Mouse (Mus musculus): ENCODE measurements around the gene Amh.

The Amh gene

DNA sequence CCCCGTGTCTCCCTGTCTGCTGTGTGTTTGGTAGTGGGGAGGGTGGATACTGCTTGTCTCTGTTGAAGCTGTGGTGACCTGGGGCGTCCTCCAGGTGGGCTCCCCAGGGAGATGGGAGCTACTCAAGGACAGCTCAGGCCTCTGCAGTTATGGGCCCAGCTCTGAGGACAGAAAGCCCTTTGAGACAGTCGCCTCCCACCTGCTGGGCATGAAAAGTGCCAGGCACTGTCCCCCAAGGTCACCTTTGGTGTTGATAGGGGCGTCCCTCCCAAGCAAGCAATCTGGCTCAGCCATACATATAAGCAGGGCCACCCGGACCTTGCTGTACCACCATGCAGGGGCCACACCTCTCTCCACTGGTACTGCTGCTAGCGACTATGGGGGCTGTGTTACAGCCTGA lies at the start of gene Amh:
TSS of gene Amh (plus strand) at position 328 of the 400 bp plus-strand sequence.
- no peak for DNase-seq (ENCODE audit: low spot score in 2 of 2)

DNA sequence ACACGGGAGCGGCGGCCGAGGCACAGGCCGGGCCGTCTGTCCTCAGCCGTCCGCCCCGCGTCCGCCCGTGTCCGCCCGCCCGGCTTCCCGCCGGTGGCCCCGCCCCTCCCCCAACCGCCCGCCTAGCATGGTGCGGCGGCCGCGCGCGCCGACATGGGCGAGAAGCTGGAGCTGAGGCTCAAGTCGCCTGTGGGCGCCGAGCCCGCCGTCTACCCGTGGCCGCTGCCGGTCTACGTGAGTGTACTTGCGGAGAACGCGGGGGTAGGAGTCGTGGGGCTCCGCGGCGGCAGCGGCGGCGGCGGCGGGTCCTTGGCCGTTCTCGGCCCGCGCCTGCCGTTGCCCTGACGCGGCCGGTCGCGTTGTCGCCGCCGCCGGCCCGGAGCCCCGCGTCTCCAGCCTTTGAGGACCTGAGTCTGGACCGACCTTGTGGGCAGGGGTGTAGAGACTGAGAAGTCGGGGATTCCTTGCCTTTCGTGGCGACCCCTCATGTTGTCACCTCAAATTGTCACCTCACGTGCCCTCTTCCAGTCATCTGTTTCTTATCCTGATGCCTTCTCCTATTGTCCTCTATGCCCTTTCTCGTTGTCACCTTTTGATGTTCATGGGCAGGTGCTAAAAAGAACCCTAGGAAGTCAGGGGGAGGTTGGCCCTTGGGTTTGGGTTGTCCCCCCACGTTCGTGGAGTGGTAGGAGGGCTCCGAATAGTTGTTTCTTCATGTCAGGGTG lies 49.6 kb upstream of the Amh start:
- peak in 1 of 2 experiments; percentile 15 for DNase-seq (ENCODE audit: low spot score in 2 of 2)

DNA sequence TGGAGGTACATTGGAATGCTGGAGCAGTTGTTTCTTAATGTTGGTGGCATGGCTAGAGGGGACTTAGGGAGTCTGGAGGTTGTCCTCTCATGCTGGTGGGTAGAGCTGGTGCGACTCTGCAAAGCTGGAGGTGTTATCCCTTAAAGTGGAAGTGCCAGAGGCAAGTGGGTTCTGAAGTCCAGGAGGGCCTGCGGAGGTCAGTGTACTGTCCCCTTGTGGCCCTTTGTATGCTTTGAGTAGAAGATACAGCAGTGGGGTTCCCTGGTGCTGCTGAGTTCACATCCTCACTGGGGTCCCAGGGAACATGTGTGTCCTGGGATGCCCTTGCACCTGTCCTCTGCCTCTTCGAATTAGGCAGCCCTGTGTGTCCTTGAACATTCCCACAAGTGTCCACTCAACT lies 48.9 kb upstream of the Amh start:
- DNase-seq (ENCODE audit: low spot score in 2 of 2), result no peak

DNA sequence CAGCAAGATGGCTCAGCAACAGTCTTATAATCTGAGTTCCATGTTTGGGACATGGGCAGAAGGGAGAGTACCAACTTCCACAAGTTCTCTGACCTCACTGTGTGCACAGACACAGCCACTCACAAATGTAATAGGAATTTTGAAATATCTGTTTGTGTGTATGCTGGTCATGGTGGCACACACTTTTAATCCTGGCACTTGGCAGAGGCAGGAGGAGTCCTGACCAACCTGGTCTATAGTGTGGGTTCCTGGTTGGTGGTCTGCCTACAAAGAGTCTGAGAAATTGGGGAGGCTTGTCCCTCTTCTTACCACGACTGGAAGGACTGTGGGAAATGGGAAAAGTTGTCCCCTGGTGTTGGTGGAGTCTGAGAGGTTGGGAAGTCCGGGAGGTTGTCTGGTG lies 48.5 kb upstream of the Amh start:
- DNase-seq (ENCODE audit: low spot score in 2 of 2), result no peak

DNA sequence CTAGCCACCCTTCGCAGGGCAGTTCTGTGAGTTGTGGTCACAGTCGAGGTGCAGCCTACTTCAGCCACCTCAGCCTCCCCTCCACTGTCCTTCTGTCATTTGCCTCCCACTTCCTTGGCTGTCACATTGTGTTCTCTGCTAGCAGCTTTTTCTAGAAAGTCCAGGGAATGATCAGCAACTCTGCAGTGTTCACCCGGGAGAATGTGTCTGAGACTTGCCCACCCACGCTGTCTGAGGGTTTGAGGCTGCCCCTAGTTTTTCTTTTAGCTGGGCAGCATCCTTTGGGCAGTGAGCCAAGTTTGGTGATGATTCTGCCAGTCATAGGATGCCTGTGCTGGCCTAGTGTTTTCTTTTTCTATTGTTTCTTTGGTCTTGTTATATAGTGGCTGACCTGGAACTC lies 48.1 kb upstream of the Amh start:
- DNase-seq (ENCODE audit: low spot score in 2 of 2), result no peak

DNA sequence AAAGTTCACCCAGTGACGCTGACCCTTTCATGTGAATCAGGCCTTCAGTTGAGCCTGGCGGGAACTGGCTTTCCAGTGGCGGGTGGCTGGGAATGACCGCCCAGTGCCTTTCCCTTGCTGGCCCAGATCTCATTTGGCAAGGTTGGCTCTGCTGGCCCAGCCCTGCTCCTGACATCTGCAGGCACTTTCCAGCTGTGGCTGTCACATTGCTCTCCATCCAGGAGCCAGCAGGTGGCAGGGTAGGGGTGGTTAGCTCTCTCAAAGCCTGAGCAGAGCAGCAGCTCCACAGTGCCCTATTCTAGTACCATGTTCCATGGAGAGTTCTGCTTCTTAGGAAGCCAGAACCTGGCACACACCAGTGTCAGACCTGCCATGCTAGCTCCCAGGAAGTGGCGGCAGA lies 47.3 kb upstream of the Amh start:
- peak; percentile 27 to 50 for DNase-seq (ENCODE audit: low spot score in 2 of 2)

DNA sequence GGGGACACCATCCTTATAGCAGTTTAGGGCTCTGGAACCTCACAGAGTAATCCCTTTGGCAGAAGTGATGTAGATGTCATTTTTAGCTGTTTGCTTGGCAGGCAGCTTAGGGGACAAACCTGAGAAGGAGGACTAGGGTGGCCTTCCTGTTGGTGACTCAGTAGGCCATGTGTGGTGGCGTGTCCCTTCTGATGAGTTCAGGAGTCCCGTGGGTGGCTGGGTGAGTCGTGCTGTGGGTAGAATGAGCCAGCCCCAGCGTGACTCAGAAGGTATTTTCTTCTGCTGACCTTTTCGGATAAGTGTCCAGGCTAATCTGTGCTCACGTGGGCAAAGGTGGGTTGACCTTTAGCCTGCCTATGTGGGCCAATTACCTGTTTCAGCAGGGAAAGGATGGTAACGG lies 46.4 kb upstream of the Amh start:
- no peak for DNase-seq (ENCODE audit: low spot score in 2 of 2)

DNA sequence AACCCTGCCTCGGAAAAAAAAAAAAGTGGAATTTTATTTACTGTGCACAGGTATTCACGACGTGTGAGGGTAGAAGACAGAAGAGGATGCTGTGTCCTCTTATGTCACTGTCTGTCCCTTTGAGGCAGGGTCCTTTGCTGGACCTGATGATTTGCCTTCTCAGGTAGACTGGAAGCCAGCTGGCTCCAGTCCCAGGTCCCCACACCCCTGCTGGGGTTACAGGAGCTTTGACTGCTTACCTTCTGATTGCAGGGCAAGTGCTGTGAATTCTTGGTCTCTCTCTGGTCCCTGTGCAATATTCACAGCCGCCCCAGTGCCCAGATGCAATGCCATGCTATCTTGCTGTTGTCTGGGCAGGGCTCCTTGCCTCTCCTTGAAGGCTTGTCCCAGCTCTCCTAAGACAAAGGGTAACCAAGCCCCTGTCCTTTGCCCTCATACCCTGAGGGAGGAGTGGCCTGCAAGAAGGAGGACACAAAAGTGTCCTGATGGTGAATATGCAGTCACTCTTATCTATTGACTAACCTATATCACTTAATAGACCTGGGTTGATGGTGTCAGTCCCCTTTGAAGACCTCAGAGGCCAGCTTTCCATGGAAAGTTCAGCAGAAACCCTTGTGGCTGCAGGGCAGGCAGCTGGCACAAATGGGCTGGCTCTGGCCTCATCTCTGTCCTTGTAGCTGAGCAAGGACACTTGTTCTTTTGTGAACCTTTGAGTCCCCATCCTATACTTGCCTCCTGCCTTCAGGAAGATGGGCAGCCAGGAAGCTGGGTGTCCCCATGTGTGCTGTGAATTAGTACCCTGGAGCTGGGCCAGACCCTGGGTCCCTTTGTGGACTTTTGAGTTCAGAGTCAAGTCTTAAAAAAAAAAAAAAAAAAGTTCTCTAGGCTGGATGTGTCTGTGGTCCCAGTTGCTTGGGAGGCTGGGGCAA lies 44.2 kb upstream of the Amh start:
- DNase-seq (ENCODE audit: low spot score in 2 of 2), result no peak

DNA sequence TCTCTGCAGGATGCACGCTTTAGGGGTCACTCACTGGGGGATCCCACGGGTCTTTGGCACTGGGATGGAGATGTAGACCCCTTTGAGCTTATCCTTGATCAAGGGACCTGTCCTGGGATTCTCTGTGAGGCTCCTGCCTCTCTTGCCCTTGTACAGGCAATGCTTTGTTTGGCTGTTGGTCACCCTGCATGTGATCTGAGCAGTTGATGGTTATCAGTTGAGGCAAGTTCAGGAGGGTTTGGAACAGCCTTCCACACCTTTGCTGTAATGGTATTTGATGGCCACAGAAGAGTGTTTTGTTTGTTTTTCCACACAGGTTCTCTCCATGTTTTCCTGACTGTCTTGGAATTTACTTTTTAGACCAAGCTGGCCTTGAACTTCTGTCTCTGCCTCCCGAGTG lies 43.2 kb upstream of the Amh start:
- DNase-seq (ENCODE audit: low spot score in 2 of 2), result no peak

DNA sequence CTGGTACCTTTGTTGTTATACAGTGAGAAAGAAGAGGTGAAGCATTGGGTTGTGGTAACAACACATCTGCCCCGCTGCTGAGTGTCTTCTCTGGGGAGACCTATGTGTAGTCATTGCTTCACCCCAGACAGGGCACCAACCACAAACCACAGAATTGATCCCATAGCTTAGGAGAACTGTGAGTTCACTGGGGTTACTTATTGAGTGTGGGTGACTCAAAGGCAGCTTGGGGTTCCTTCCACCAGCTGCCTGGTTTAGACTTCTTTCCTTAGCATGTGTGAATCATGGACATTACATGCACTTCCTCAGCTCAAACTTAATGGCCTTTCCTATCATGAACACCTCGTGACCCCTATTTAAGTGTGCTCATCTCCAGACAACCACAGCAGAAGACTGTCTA lies 41.5 kb upstream of the Amh start:
- no peak for DNase-seq (ENCODE audit: low spot score in 2 of 2)

DNA sequence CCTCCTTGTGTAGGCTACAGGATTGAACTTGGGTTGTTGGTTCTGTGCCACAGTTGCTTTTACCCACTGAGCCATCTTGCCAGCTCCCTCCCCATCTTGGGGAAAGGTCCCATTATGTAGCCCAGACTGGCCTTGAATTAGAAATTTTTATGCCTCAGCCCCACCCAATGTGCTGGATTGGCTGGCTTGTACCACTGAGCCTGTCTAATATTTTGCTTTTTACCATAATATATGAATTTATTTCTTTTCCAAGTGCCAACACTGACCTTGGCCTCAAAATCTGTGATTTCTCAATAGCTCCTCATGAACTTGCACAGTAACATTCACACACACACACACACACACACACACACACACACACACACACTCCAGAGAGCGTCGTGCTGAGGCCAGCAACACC lies 39.3 kb upstream of the Amh start:
- DNase-seq (ENCODE audit: low spot score in 2 of 2), result no peak

DNA sequence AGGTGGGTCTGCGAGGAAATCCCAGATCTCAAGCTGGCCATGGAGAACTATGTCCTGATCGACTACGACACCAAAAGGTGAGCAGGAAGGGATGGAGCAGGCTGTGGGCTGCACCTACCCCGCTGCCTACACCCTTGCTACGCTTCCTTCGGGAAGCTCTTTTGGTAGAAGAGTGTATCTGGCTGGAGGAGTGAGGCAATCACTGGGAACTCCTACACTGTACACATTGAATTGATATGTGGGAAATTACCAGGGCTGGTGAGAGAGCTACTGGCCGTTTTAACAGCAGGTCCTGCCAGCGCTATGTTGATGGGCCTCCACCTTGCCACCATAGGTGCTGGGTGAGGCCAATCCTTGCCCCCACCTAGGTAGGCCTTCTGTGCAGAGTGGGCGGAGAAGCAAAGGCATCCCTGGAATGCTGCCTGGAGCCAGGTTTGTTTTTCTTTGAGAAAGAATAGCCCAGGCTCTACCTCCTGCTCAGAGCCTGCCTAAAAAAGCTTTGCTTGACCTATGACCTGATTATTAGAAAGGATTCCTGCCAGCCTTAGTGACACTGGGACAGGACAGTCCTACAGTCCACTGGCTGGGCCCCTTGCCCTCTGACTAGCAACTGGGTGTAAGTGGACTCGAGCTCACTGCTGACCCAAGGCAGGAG lies 38.8 kb upstream of the Amh start:
- DNase-seq (ENCODE audit: low spot score in 2 of 2), result no peak

DNA sequence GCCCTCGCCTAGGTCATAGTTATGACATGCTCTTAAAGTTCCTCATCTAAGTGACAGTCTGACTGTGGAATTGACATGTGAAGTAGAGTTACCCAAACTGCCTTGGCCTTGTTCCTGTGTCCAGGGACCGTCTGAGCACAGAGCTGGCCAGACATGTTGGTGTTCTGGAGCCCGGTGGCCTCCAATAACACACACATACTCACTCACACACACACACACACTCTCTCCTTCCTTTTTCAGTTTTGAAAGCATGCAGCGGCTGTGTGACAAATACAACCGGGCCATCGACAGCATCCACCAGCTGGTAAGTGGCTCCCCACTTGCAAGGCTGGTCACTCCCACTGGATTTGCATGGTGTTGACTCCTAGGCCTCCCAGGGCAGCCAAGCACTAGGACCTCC lies 36.7 kb upstream of the Amh start:
- no peak for DNase-seq (ENCODE audit: low spot score in 2 of 2)

DNA sequence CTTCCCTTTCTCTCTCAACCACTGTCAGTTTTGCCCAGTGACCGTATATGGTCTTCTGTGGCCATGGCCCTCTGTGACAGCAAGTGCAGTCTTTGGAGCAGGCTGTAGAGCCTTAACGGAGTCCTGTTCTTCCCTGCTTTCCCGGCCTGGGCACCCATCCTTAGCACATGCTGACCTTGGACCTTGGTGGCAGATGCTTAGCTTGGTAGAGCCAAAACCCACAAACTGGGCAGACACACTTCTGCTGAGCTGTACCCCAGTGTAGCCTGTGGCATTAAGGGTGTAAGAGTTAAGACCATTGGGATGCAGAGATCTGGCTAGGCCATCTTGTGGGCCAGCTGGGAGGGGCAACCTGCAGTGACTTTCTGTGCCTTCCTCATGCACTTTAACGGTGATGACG lies 31.2 kb upstream of the Amh start:
- DNase-seq (ENCODE audit: low spot score in 2 of 2), result no peak

DNA sequence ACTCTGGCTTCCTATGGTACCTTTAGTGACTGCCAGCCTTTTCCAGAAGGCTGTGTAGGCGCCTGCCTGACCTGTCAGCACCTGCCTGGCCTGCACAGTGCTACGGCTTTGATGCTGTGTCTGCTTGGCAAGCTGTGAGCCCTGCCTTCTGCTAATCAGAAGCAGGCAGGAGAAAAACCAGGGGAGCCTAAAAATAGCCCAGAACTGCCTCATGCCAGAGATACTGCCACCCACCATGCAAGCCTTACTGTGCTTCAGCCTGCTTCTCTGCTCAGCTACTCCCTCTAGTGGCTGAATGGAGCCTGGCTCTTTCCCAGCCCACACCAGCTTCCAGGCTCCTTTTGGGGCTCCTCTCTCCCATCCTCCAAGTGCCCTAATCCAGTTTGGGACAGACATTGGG lies 30.5 kb upstream of the Amh start:
- peak; percentile 76 to 85 for DNase-seq (ENCODE audit: low spot score in 2 of 2)

DNA sequence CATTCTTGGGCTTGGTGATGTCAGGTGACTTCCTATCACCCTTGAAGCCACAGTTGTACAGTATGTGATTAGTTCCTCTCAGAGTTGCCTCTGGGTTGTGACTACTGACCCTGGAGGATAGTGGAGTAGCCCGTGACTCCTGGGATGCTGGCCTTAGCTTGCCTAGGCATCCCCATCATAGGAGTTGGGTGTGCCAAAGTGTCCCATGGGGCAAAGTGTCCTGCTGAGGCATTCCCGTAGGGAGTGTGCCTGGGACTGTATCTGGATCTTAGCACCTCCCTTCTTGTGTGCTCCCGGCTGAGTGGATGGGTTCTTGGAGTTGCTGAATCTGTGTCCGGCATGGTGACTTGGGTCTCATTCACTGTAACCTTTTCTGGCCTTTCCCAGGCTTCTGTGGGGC lies 30.1 kb upstream of the Amh start:
- no peak for DNase-seq (ENCODE audit: low spot score in 2 of 2)

DNA sequence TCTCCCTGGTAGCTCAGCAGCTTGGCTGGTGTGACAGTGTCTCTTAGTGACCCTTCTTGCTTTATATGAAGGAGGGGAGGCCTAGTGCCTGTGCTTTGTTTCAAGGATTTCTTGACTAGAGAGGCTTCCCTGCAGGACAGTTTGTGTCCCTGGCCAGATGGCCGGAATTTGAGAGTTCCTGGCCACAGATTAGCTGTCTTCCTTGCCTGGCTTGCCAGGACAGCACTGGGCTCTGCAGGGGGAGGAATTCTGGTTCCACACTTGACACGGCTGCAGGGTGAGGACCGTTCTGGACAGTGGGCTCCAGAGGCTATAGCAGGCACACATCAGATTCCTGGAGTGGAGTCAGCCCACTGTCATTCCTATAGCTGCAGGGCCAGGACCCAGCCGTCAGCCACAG lies 29.3 kb upstream of the Amh start:
- no peak for DNase-seq (ENCODE audit: low spot score in 2 of 2)

DNA sequence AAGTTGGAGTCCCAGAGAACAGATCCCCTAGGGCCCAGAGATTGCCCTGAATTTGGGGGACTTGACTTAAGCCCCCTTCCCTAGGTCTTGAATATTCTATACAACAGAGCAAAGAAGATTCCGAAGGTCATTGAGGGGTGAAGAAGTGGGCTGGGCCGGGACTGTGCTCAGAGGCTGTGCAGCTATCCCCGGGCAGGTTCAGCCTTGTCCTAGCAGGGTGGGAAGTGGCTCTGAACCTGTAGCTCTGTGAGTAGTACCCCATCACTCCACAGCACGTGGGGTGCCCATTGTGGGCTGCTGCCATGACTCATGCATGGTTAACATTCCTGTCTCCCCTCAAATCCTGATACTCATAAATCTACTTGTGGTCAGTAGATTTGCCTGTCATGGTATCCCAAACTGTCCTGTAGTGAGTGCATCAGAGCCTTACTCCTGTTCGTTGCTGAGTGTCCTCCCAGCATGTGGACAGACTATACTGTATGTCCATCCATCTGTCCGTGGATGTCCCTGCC lies 28.6 kb upstream of the Amh start:
- DNase-seq (ENCODE audit: low spot score in 2 of 2), result no peak

DNA sequence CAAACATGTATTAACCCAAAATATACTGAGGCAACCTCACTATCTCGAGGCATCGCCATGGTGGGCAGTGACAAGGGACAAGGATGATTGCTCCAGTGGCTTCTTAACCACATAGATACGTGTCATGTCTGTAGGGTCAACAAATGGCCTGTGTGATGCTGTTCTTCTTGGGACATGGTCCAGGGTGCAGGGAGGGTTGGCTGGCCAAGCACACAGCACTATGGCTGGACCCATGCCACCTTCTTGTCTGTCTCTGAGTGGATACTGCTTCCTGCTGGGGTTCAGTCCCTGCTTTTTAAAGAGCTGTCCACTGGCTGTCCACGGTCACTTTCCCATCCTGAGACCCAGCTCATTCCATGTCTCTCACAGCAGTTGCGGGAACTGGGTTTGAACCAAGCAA lies 27.9 kb upstream of the Amh start:
- DNase-seq (ENCODE audit: low spot score in 2 of 2), result no peak

DNA sequence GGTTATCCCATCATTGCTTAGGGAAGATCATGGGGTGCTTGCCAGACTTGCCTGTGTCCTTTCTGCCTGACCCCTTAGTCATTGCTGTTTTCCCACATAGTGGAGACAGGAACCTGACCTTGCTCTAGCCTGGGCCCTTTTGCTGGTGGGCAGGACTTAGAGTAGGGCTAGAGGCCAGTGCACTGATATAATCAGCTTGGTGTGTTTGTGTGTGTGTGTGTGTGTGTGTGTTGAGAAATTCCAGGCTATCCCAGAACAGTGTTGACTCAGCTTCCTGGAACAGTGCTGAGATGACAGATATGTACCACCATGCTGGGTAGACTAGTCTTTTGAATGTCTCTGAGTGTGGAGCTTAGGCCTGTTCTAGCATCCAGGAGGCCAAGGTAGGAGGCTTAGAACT lies 25.5 kb upstream of the Amh start:
- DNase-seq (ENCODE audit: low spot score in 2 of 2), result no peak

DNA sequence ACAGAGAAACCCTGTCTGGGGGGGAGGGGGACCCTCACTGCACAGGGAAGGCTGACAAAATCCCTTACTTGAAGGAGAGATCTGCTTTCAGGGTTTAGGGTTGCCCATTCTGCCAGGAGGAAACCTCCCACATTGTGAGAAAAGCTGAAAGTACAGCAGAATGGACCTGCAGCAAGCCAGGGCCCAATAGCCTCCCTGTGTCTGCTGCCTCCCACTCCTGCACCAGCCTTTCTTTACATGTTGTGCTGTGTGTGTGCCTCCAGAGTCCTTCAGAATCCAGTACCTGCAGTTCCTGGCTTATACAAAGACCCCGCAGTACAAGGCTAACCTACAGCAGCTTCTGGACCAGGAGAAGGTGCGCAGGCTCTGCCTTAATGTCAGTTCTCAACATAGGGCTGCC lies 20.7 kb upstream of the Amh start:
- no peak for DNase-seq (ENCODE audit: low spot score in 2 of 2)

DNA sequence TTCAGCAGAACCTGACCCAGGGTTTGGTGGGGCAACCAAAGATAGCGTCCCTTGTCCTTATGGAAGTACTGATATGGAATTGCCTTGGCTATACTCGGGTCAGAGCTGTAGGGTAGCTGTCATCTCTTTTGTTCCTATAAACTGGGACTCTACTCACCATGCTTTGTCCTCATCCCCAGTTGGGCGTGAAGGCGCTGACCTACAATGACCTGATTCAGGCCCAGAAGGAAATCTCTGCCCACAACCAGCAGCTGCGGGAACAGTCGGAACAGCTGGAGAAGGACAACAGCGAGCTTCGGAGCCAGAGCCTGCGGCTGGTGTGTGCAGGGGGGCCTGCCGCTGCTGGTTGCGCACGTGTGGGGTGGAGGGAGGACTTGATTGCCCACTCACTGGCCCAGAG lies 20.2 kb upstream of the Amh start:
- no peak for DNase-seq (ENCODE audit: low spot score in 2 of 2)

DNA sequence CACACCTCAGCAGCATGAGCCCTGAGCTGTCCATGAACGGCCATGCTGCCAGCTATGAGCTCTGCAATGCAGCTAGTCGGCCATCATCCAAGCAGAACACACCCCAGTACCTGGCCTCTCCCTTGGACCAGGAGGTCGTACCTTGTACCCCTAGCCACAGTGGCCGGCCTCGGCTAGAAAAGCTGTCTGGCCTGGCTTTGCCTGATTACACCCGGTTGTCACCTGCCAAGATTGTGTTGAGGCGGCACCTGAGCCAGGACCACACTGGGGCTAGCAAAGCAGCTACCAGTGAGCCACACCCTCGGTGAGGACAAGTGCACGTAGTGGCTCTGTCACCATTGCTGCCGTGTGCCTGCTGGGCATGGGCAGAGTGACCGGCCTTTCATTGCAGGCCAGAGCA lies 19.1 kb upstream of the Amh start:
- DNase-seq (ENCODE audit: low spot score in 2 of 2), result no peak

All from frontal cortex, postnatal 25 days (tissue).